Mouse (Mus musculus) spleen, postnatal 4 days (tissue): ENCODE measurements at regions not wholly inside any gene's neighbourhood (a gene's known extent, or its start where the extent isn't known, plus 50 kb on each side); places are given as distances from the start of the nearest gene placed in this dataset.

ENCODE experiments used
- DNase-seq, 2 experiments: peaks; one replicate each; pipeline ENCODE4 v3.0.0; 2022; ENCODE audit warnings: low spot score in 2 of 2

DNA sequence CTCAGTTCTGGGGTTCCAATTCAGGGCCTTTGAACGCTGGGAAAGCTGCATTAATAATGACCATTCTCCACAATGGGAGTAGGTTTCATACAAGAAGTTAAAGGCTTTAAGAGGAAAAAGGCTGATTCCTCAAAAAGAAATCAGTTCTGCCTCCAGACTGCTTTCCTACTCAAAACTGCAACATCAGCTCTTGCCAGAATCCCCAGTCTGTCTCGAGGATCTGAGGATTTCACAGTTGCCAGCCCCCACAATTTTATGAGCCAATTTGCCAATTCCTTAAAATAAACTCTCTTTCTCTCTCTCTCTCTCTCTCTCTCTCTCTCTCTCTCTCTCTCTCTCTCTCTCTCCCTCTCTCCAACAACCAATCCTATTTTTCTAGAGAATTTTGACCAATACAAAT, 51.3 kb upstream of the Nhs start:
- no peak for DNase-seq
